Mouse (Mus musculus) erythroblast, embryonic 14.5 days (primary cell): ENCODE results near the gene Immp2l.

Experiments used
- GATA1 ChIP-seq: IDR thresholded peaks from 2 replicates; pipeline ENCODE4 v1.6.1; 2012; ENCODE audit warnings: low read length, inconsistent platforms, mixed read lengths
- TAL1 ChIP-seq: IDR thresholded peaks from 3 replicates; pipeline ENCODE4 v1.6.1; 2012; ENCODE audit warnings: low read length, inconsistent platforms, mixed read lengths

GRCm38 (mm10) chr12:41643262-41643661 is 619.4 kb downstream of the Immp2l start:
- TF ChIP-seq GATA1 (no peak), TAL1 (no peak)
